8 mouse cellular contexts compared by ENCODE assay signal in the genomic region with DNA sequence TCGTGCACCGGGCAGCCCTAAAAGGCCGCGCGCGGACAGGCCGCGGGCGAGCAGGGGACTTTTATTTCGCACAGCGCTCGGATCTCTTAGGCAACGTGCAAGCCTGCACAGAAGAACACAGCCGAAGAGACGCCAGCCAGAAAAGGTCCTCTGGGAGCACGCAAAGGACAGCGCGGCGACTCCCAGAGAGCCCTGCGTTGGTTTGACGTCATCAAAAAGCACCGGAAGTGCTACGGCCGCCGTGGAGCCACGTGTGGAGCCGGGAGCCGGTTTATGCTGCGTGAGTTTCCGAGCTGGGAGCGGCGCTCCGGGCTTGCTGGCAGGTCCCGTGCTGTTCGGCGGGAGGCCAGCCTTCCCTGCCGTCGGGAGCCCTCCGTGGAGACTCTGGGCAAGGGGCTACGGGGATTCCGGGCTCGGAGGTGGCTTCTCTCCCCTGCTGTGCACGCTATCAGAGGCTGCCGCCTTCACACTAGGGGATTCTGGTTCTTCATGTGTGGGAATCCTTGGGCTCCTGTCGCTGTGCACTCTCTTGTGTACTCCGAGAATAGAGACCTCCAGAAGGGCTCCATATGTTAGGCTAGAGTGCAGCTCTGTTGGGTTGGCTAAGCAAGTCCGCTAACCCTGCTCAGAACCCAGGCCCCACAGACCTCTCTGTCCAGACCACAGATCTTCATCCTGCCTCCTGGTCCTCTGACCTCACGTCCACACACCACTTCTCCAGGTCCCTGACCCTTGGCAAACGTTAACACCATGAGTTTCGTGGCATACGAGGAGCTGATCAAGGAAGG. TPM values are rescaled to one million over a fixed set of nuclear protein-coding genes. Genes with fewer than 3 reads are reported as not detected.
DNase-seq lines count a peak whose midpoint lies in the region; ATAC-seq and TF ChIP-seq lines count a peak whose summit lies in the region.

Gene Trmt61a, plus strand, starts transcription at position 224 of the 788 bp plus-strand sequence.

- no peaks in the 10 kb centered on the region for H3K9me3 ChIP-seq in heart, embryonic 12.5 days (replicated peaks)
- H3K9me3 ChIP-seq in kidney, embryonic 16.5 days (ENCODE audit: low read length), result no peaks in the 10 kb centered on the region
- no peaks in the 10 kb centered on the region for H3K9me3 ChIP-seq in liver, embryonic 14.5 days (ENCODE audit: control insufficient read depth, low read length)
- no peaks in the 10 kb centered on the region for H3K9me3 ChIP-seq in stomach, embryonic 15.5 days

- H3K27ac ChIP-seq in brown adipose tissue, adult 24 weeks (replicated peaks; ENCODE audit: low read depth, low read length), result peak within 1 kb of the TSS; percentile 66
- peak within 1 kb of the TSS; percentile 99 for H3K27ac ChIP-seq in heart, embryonic 12.5 days (ENCODE audit: poor library complexity, severe bottlenecking)
- H3K27ac ChIP-seq in kidney, embryonic 16.5 days (ENCODE audit: low read length), result peak within 1 kb of the TSS; percentile 94
- peak within 1 kb of the TSS; percentile 64 for H3K27ac ChIP-seq in liver, embryonic 14.5 days
- H3K27ac ChIP-seq in stomach, embryonic 15.5 days, result peak within 1 kb of the TSS; percentile 94

- H3K27me3 ChIP-seq in heart, embryonic 12.5 days (replicated peaks), result peaks cover 1% of the 10 kb centered on the region; the same call in 1 of the 2 replicates
- peaks cover 12% of the 10 kb centered on the region for H3K27me3 ChIP-seq in kidney, embryonic 16.5 days (ENCODE audit: insufficient read depth, low read length)
- H3K27me3 ChIP-seq in liver, embryonic 14.5 days (ENCODE audit: control insufficient read depth, insufficient read depth, low read length), result peaks cover 13% of the 10 kb centered on the region
- H3K27me3 ChIP-seq in stomach, embryonic 15.5 days (replicated peaks), result peaks cover 9% of the 10 kb centered on the region

- H3K4me2 ChIP-seq in heart, embryonic 12.5 days, result peak within 1 kb of the TSS; percentile 93
- H3K4me2 ChIP-seq in kidney, embryonic 16.5 days (replicated peaks; ENCODE audit: low read depth, low read length), result peak within 1 kb of the TSS; percentile 70
- peak within 1 kb of the TSS; percentile 96 for H3K4me2 ChIP-seq in liver, embryonic 14.5 days (ENCODE audit: low read depth)
- peak within 1 kb of the TSS; percentile 94 for H3K4me2 ChIP-seq in stomach, embryonic 15.5 days

- H3K9ac ChIP-seq in heart, embryonic 12.5 days, result peak within 1 kb of the TSS; percentile 83
- peak within 1 kb of the TSS; percentile 76 for H3K9ac ChIP-seq in kidney, embryonic 16.5 days (replicated peaks; ENCODE audit: low read length)
- H3K9ac ChIP-seq in liver, embryonic 14.5 days (replicated peaks), result peak within 1 kb of the TSS; percentile 85
- H3K9ac ChIP-seq in stomach, embryonic 15.5 days, result peak within 1 kb of the TSS; percentile 46

- peak; percentile 90 for ATAC-seq in erythroid progenitor cell, adult 5-6 weeks (replicated peaks; ENCODE audit: low FRiP score, poor library complexity, severe bottlenecking)
- peak; percentile 86 for ATAC-seq in heart, embryonic 12.5 days (ENCODE audit: insufficient number of reproducible peaks, low FRiP score)
- peak; percentile 88 for ATAC-seq in kidney, embryonic 16.5 days (ENCODE audit: low FRiP score, low TSS enrichment)
- peak; percentile 86 for ATAC-seq in liver, embryonic 14.5 days (ENCODE audit: insufficient read depth)
- ATAC-seq in stomach, embryonic 15.5 days (ENCODE audit: insufficient read depth, low FRiP score, low read depth), result peak; percentile 83

- peaks cover 15% of the 10 kb centered on the region for H3K4me1 ChIP-seq in brown adipose tissue, adult 24 weeks (ENCODE audit: control insufficient read depth, insufficient read depth, insufficient read length, low read length)
- peaks cover 62% of the 10 kb centered on the region for H3K4me1 ChIP-seq in heart, embryonic 12.5 days (replicated peaks)
- peaks cover 16% of the 10 kb centered on the region for H3K4me1 ChIP-seq in kidney, embryonic 16.5 days (ENCODE audit: insufficient read depth, low read length)
- H3K4me1 ChIP-seq in liver, embryonic 14.5 days (replicated peaks; ENCODE audit: control insufficient read depth in 2 of 2, insufficient read depth in 2 of 2, low read length in 1 of 2), result peaks cover 8 to 12% of the 10 kb centered on the region in 2 experiments; a peak in 3 of 4 replicates
- H3K4me1 ChIP-seq in stomach, embryonic 15.5 days, result peaks cover 40% of the 10 kb centered on the region

- peak within 1 kb of the TSS; percentile 81 for H3K4me3 ChIP-seq in brown adipose tissue, adult 24 weeks (ENCODE audit: insufficient read depth, low read depth, low read length)
- H3K4me3 ChIP-seq in heart, embryonic 12.5 days, result peak within 1 kb of the TSS; percentile 92
- peak within 1 kb of the TSS; percentile 87 for H3K4me3 ChIP-seq in kidney, embryonic 16.5 days (ENCODE audit: low read length)
- H3K4me3 ChIP-seq in liver, embryonic 14.5 days (ENCODE audit: insufficient read depth in 1 of 2, low read depth in 2 of 2, low read length in 2 of 2), result peak within 1 kb of the TSS; percentile 91 to 96
- H3K4me3 ChIP-seq in stomach, embryonic 15.5 days (replicated peaks), result peak within 1 kb of the TSS; percentile 89

- TF ChIP-seq CTCF in liver, embryonic 14.5 days (IDR thresholded peaks at IDR 0.05; ENCODE audit: low read depth), result no peak

- WGBS in heart, embryonic 12.5 days, result under 1% methylated on average over 51 of the region's 51 CpGs
- under 1% methylated on average over 51 of the region's 51 CpGs for WGBS in kidney, embryonic 16.5 days
- under 1% methylated on average over 51 of the region's 51 CpGs for WGBS in liver, embryonic 14.5 days (ENCODE audit: insufficient replicate concordance)
- under 1% methylated on average over 51 of the region's 51 CpGs for WGBS in stomach, embryonic 15.5 days

- no peak for TF ChIP-seq EP300 in liver, embryonic 14.5 days (IDR thresholded peaks at IDR 0.05; ENCODE audit: low read depth)

- H3K36me3 ChIP-seq in heart, embryonic 12.5 days, result peaks cover 16% of the 10 kb centered on the region
- peaks cover 23% of the 10 kb centered on the region for H3K36me3 ChIP-seq in kidney, embryonic 16.5 days (ENCODE audit: insufficient read depth, low read length)
- H3K36me3 ChIP-seq in liver, embryonic 14.5 days (replicated peaks; ENCODE audit: control insufficient read depth, insufficient read depth, low read depth), result no peaks in the 10 kb centered on the region
- no peaks in the 10 kb centered on the region for H3K36me3 ChIP-seq in stomach, embryonic 15.5 days

- DNase-seq in CD8-positive naive resting alpha-beta T cell, adult 2 months (ENCODE audit: low read depth in 2 of 2, low spot score in 2 of 2), result peak; percentile 80 to 84
- DNase-seq in liver, embryonic 14.5 days (ENCODE audit: low read depth in 3 of 3, low spot score in 3 of 3), result peak; percentile 82 to 83 (median 83)
- DNase-seq in neural tube, embryonic 10.5 days (ENCODE audit: extremely low spot score, low spot score), result peak; percentile 97

RNA-seq across cellular contexts. Expression of gene Trmt61a, which starts in this region (rescaled TPM):
- polyA plus RNA-seq in brown adipose tissue, adult 24 weeks (2012; ENCODE audit: insufficient read depth, insufficient read length, missing spikeins), result 2.9 and 3.2 TPM in 2 replicates
- total RNA-seq in erythroid progenitor cell, adult 5-6 weeks (2015; ENCODE audit: low replicate concordance), result 1.8 and 2.1 TPM in 2 replicates
- 0.39 and 2.3 TPM in 2 replicates for total RNA-seq in erythroid progenitor cell, adult 5-6 weeks (2017; ENCODE audit: low replicate concordance)
- 8.8 and 10.2 TPM in 2 replicates for polyA plus RNA-seq in heart, embryonic 12.5 days (2016; fragmentation: Nextera tagmentation; extraction: Ambion mirVana)
- polyA plus RNA-seq in kidney, embryonic 16.5 days (2015; fragmentation: Nextera tagmentation; extraction: Ambion mirVana), result 11.6 and 12.2 TPM in 2 replicates
- polyA plus RNA-seq in liver, embryonic 14.5 days (2012; rRNA removed), result 19.3 and 32.7 TPM in 2 replicates
- 3.3 and 4.4 TPM in 2 replicates for polyA plus RNA-seq in liver, embryonic 14.5 days (2014; fragmentation: Nextera tagmentation; extraction: Ambion mirVana)
- 14.6 TPM in 2 replicates for polyA plus RNA-seq in stomach, embryonic 15.5 days (2015; fragmentation: Nextera tagmentation; extraction: Ambion mirVana)

Comparison
In these comparisons a context has a peak if more than half of its experiments do, and no peak if none do; other contexts are left out.
1. Peak in every context shown above with its lines: DNase-seq, ATAC-seq, H3K4me3 ChIP-seq and H3K27ac ChIP-seq.